Mouse (Mus musculus) intestine, embryonic 14.5 days (tissue): ENCODE measurements around the gene Cdc6. TPM values are rescaled to one million over a fixed set of nuclear protein-coding genes. Genes with fewer than 3 reads are reported as not detected.

ENCODE experiments used
- polyA plus RNA-seq: library from polyadenylated mRNA; unstranded; fragments of >200 nt; fragmentation: Nextera tagmentation; extraction: Ambion mirVana; gene quantifications from 2 replicates; pipeline ENCODE4 v1.2.1, GENCODE M21; 2014

Cdc6 gene
- polyA plus RNA-seq, 1 experiment from 2014 or later, result 32.9 TPM

Other genes starting within 250 kb of the Cdc6 start
- not detected in 2 replicates for gene Gsdma, start 243.4 kb upstream of the Cdc6 start, polyA plus RNA-seq
- gene Psmd3, start 225.2 kb upstream of the Cdc6 start, polyA plus RNA-seq, result 141 and 149 TPM in 2 replicates
- gene Csf3, start 206.5 kb upstream of the Cdc6 start, polyA plus RNA-seq, result not detected in 2 replicates
- gene Med24, start 178.4 kb upstream of the Cdc6 start, polyA plus RNA-seq, result 43.0 and 48.0 TPM in 2 replicates
- 60.7 and 63.8 TPM in 2 replicates for gene Thra, start 167.2 kb upstream of the Cdc6 start, polyA plus RNA-seq
- 2.5 and 2.8 TPM in 2 replicates for gene Nr1d1, start 132.5 kb upstream of the Cdc6 start, polyA plus RNA-seq
- gene Msl1, start 112.3 kb upstream of the Cdc6 start, polyA plus RNA-seq, result 17.5 and 19.1 TPM in 2 replicates
- gene Casc3, start 102.9 kb upstream of the Cdc6 start, polyA plus RNA-seq, result 34.5 and 37.3 TPM in 2 replicates
- 1.5 and 2.2 TPM in 2 replicates for gene Rapgefl1, start 71.0 kb upstream of the Cdc6 start, polyA plus RNA-seq
- gene Wipf2, start 44.2 kb upstream of the Cdc6 start, polyA plus RNA-seq, result 5.1 and 5.3 TPM in 2 replicates
- 42.4 and 43.6 TPM in 2 replicates for gene Rara, start 20.0 kb downstream of the Cdc6 start, polyA plus RNA-seq
- 0.22 TPM in 1 of 2 replicates, not detected in the other for gene Gjd3, start 75.2 kb downstream of the Cdc6 start, polyA plus RNA-seq
- 248 and 272 TPM in 2 replicates for gene Top2a, start 116.4 kb downstream of the Cdc6 start, polyA plus RNA-seq
- 467 and 480 TPM in 2 replicates for gene Igfbp4, start 133.4 kb downstream of the Cdc6 start, polyA plus RNA-seq
- gene Tns4, start 181.5 kb downstream of the Cdc6 start, polyA plus RNA-seq, result 0.70 and 0.84 TPM in 2 replicates
- 0.35 and 0.61 TPM in 2 replicates for gene Ccr7, start 247.3 kb downstream of the Cdc6 start, polyA plus RNA-seq